Mouse (Mus musculus): Measurements from ENCODE around the gene Stag3. TPM values are rescaled to one million over a fixed set of nuclear protein-coding genes. Genes with fewer than 3 reads are reported as not detected.

Gene Stag3
- polyA plus RNA-seq, 1 experiment from 2014 or later: 4.4 TPM

DNA sequence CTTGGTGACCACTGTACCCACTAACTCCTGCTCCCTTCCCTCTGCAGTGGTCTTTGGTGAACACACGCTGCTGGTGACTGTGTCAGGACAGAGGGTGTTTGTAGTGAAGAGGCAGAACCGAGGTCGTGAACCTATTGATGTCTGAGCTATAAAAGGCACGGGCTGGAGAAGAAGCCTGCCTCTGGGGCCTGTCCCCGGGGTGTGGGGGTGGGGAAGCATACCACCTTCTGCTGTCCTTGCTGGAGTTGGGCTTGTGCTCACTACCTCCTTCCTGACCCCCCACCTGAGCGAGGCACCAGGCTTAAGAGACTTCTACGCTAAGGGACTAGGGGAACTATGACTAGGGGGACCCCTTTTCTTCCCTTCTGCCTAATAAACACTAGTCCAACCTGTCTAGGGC is 21.0 kb upstream of the Stag3 start:
- Histone ChIP-seq H3K36me3 (peaks cover 29% of the 10 kb centered on the region), H3K4me3 (no peak overlapping the region), H3K27me3 (no peaks in the 10 kb centered on the region), H3K4me2 (replicated peaks) (no peak overlapping the region), H3K27ac (replicated peaks) (no peak overlapping the region), H3K4me1 (peaks cover 30% of the 10 kb centered on the region), H3K9ac (replicated peaks) (no peak overlapping the region), H3K9me3 (no peaks in the 10 kb centered on the region)
- WGBS: 86% methylated on average over 7 of the region's 7 CpGs
- ATAC-seq (replicated peaks): no peak

DNA sequence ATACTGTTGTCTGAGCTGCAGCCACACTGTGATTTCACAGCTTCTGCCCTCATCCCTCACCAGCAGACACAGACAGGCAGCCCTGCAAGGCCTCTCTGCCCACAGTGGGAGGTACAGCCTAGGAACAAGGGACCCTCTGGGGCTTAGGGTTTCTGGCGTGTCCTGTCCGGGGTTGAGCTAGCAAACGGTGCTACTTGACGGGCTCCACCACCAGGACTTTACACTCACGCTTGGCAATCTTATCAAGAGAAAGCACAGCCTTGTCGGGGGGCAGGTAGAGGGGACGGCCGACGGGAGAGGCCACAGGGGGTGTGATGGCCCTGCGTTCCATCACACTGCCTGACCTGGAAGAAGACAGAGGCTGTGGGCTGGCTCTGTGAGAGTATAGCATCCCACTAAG is 20.0 kb upstream of the Stag3 start:
- Histone ChIP-seq H3K4me2 (replicated peaks) (no peak overlapping the region), H3K27ac (replicated peaks) (no peak overlapping the region), H3K9me3 (no peaks in the 10 kb centered on the region), H3K4me3 (no peak overlapping the region), H3K9ac (replicated peaks) (no peak overlapping the region), H3K36me3 (peaks cover 29% of the 10 kb centered on the region), H3K4me1 (peaks cover 36% of the 10 kb centered on the region), H3K27me3 (no peaks in the 10 kb centered on the region)
- WGBS: 85% methylated on average over 10 of the region's 10 CpGs
- ATAC-seq (replicated peaks): no peak

DNA sequence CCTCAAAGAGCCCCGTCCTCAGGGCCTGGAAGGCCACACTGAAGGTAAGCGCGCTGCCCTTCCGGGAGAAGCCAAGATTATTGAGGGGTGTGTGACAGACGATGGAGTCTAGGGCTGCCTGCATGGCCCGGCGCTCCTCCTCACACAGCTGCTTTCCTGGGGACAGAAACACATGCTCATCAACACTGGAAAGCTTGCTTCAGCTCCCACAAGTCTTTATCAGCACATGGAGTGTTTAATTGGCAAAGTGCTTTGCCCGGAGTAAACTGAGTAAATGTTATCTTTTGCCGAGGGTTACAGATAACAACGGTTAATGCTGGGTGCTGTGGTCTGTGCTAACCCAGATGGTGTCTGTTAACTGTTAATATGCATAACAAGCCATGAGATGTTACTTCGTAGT is 19.2 kb upstream of the Stag3 start:
- 95% methylated on average over 11 of the region's 11 CpGs for WGBS
- Histone ChIP-seq H3K36me3 (peaks cover 31% of the 10 kb centered on the region), H3K9me3 (no peaks in the 10 kb centered on the region), H3K4me3 (no peak overlapping the region), H3K27ac (replicated peaks) (no peak overlapping the region), H3K4me2 (replicated peaks) (no peak overlapping the region), H3K9ac (replicated peaks) (no peak overlapping the region), H3K27me3 (no peaks in the 10 kb centered on the region), H3K4me1 (peaks cover 38% of the 10 kb centered on the region)
- no peak for ATAC-seq (replicated peaks)

DNA sequence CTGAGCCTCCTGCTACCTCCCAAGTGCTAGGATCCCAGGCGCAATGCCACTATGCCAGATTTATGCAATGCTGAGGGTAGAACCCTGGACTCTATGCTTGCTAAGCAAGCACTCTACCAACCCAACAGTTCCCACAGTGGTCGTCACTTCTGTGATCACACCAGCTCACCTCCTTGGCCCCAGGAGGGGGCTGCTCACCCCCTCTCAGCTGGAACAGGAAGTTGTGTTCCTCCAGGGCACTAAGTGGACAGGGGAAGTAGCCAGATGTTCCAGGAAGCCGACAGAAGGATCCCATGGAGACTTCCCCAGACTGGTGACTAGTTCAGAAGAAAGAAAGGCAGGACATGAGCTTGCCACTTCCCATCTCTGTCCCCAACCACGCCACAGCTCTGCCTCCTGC is 18.0 kb upstream of the Stag3 start:
- Histone ChIP-seq H3K4me3 (0 out of 2 replicates have a peak overlapping the region, but pooled peaks have one; percentile 62), H3K9ac (replicated peaks) (0 out of 2 replicates have a peak overlapping the region, but pooled peaks have one; percentile 79), H3K4me1 (peaks cover 31% of the 10 kb centered on the region), H3K4me2 (replicated peaks) (no peak overlapping the region), H3K27me3 (no peaks in the 10 kb centered on the region), H3K36me3 (peaks cover 33% of the 10 kb centered on the region), H3K9me3 (no peaks in the 10 kb centered on the region), H3K27ac (replicated peaks) (no peak overlapping the region)
- WGBS: 85% methylated on average over 4 of the region's 4 CpGs
- no peak for ATAC-seq (replicated peaks)

- peaks cover 31% of the 10 kb centered on the region for H3K4me1 ChIP-seq
- H3K36me3 ChIP-seq: peaks cover 33% of the 10 kb centered on the region
- H3K9ac ChIP-seq (replicated peaks): peak overlapping the region; percentile 79
- peak overlapping the region; percentile 62 for H3K4me3 ChIP-seq
- no peaks in the 10 kb centered on the region for H3K9me3 ChIP-seq
- no peak overlapping the region for H3K27ac ChIP-seq (replicated peaks)
- ATAC-seq (replicated peaks): no peak
- WGBS: 69% methylated on average over 18 of the region's 18 CpGs
- H3K27me3 ChIP-seq: no peaks in the 10 kb centered on the region
- peak overlapping the region; percentile 92 for H3K4me2 ChIP-seq (replicated peaks)
Measured at GRCm38 (mm10) chr5:138262582-138263240, 17.3 kb upstream of the Stag3 start.

DNA sequence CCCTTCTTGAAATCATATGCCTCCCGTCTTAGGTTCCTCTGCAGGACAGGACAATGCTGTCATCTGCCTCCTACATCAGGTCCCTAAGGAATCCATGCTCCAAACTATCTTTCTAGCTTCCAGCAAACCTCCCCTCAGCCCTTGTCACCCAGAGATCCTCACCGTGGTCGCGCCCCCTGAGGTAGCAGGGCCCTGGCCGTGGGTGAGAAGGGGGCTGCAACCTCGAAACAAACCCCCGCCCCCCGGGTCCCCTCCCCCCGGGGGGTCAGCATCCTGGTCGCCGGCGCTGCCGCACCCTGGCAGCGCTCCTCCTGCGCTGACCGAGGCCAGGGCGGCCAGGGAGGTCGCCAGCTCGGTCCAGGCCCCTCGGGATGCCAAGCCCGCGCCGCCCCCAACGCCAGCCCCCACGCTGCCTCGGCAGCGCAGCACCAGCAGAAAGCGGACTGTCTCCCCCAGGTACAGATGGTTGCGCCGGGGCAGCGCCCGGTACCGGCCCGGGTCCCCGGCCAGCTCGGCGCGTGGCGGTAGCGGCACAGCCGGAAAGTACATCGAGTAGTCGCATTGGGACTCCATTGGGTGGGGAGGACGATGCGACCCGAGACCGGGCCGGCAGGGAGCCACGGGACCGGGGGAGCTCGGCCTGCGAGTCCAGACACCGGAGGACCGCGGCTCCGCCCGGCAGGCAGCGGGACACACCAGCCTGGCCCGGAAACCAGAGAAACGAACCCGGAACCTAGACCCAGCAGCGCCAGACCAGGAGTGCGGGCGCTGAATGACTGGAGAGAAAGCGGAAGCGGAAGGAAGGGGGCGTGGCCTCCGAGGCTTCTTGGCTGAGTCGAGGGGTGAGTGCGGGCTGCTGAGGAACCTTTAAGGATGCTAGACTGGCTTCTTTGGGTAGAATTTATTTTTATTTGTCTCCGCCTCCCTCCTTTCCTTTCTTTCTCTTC is 16.5 kb upstream of the Stag3 start, which contains the start of gene BC037034:
Gene BC037034, minus strand, starts transcription at position 774 of the 947 bp plus-strand sequence.
- Histone ChIP-seq H3K36me3 (peaks cover 33% of the 10 kb centered on the region), H3K4me3 (peak within 1 kb of the TSS; percentile 62), H3K4me1 (peaks cover 31% of the 10 kb centered on the region), H3K4me2 (replicated peaks) (peak within 1 kb of the TSS; percentile 92), H3K27ac (replicated peaks) (peak within 1 kb of the TSS; percentile 63), H3K9me3 (no peaks in the 10 kb centered on the region), H3K27me3 (no peaks in the 10 kb centered on the region), H3K9ac (replicated peaks) (peak within 1 kb of the TSS; percentile 79)
- ATAC-seq (replicated peaks): peak; percentile 92
- under 1% methylated on average over 71 of the region's 71 CpGs for WGBS

GRCm38 (mm10) chr5:138264207-138264578 is 15.8 kb upstream of the Stag3 start:
- peaks cover 31% of the 10 kb centered on the region for H3K4me1 ChIP-seq
- H3K9ac ChIP-seq (replicated peaks): peak overlapping the region; percentile 79
- ATAC-seq (replicated peaks): 0 out of 2 replicates have a peak, but pooled peaks have one; percentile 6
- H3K4me3 ChIP-seq: peak overlapping the region; percentile 62
- 13% methylated on average over 6 of the region's 6 CpGs for WGBS
- H3K27ac ChIP-seq (replicated peaks): peak overlapping the region; percentile 63
- no peaks in the 10 kb centered on the region for H3K9me3 ChIP-seq
- peak overlapping the region; percentile 92 for H3K4me2 ChIP-seq (replicated peaks)
- peaks cover 30% of the 10 kb centered on the region for H3K36me3 ChIP-seq
- H3K27me3 ChIP-seq: no peaks in the 10 kb centered on the region

DNA sequence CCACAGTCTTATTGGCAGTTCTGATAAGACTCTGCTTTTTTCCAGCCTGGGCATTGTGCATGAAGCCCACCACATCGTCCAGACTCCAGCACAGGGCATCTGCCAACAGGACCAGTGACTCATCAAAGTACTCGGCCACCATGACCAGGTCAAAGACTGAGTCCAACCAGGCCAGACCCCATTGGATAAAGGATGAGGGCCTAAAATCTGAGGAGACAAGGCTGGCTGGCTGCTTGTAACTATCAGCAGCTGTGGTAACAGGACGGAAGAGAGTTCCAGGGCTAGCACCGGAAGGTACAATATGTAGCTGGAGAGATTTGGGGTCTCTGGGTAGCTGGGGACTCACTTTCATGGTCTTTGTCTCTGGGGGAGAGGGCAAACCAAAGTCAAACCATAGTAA is 14.3 kb upstream of the Stag3 start:
- WGBS: 96% methylated on average over 4 of the region's 4 CpGs
- peaks cover 31% of the 10 kb centered on the region for H3K4me1 ChIP-seq

GRCm38 (mm10) chr5:138267114-138267513 is 12.9 kb upstream of the Stag3 start:
- Histone ChIP-seq H3K27ac (replicated peaks) (no peak overlapping the region), H3K9me3 (no peaks in the 10 kb centered on the region), H3K4me2 (replicated peaks) (no peak overlapping the region), H3K4me1 (peaks cover 25% of the 10 kb centered on the region), H3K27me3 (no peaks in the 10 kb centered on the region), H3K9ac (replicated peaks) (no peak overlapping the region), H3K4me3 (no peak overlapping the region), H3K36me3 (peaks cover 4% of the 10 kb centered on the region; the same call in 1 of the 2 replicates)
- no peak for ATAC-seq (replicated peaks)
- 87% methylated on average over 3 of the region's 3 CpGs for WGBS

More for the DNA sequence above, 14.3 kb upstream of the Stag3 start:
- Histone ChIP-seq H3K36me3 (peaks cover 16% of the 10 kb centered on the region), H3K4me3 (no peak overlapping the region), H3K4me2 (replicated peaks) (no peak overlapping the region), H3K9ac (replicated peaks) (no peak overlapping the region), H3K27ac (replicated peaks) (no peak overlapping the region), H3K27me3 (no peaks in the 10 kb centered on the region), H3K9me3 (no peaks in the 10 kb centered on the region)
- no peak for ATAC-seq (replicated peaks)

- no peak for ATAC-seq (replicated peaks)
- no peak overlapping the region for H3K4me3 ChIP-seq
- H3K27ac ChIP-seq (replicated peaks): no peak overlapping the region
- H3K9ac ChIP-seq (replicated peaks): no peak overlapping the region
- H3K4me2 ChIP-seq (replicated peaks): no peak overlapping the region
- 90% methylated on average over 4 of the region's 4 CpGs for WGBS
- no peaks in the 10 kb centered on the region for H3K27me3 ChIP-seq
- no peaks in the 10 kb centered on the region for H3K9me3 ChIP-seq
- H3K4me1 ChIP-seq: peaks cover 24% of the 10 kb centered on the region
- H3K36me3 ChIP-seq: peaks cover 4% of the 10 kb centered on the region; the same call in 1 of the 2 replicates
Measured at GRCm38 (mm10) chr5:138268980-138269379, 11.1 kb upstream of the Stag3 start.

DNA sequence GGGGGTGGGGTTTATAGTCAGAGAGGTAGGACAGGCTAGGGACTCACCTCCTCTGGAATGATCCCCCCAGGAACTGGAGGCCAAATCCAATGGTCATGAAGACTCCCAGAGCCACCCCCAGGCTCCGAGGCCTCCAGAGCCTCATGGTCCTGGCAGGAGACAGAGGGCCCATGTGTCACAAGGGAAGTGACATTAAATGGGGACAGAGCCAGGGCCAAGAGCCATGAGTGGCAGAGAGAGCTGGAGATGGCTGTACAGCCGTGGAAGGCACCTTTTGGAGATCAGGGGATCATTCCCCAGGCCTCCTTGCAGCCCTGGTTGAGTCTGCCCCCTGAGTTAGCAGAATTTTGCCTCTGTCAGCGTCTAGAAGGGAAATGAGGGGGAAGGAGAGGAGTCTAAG is 8.8 kb upstream of the Stag3 start:
- ATAC-seq (replicated peaks): no peak
- Histone ChIP-seq H3K9ac (replicated peaks) (no peak overlapping the region), H3K4me2 (replicated peaks) (no peak overlapping the region)

DNA sequence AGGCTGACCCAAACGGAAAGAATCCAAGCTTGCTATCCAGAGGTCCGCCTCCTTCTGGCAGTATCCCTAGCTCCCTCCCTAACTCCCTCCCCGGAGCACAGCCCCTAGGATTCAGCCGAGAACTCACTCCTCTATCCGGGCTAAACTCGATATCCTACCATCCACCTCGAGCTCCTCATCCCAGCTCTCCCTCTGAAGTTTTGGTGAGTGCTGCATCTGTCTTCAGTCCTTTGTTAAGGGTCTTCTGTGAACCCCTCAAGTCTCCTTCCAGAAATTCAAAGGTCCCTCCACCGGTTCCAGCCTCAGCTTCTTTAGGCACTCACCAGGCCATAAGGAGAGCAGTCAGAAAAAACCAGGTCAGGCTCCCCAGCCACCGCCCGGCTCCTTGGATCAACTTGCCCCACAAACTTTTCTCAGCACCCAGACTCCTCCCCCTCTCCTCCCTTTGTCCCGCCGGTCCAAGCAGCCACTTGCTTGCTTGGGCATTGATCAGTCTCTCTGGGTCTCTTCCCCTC is 7.6 kb upstream of the Stag3 start, which contains the start of gene Gal3st4:
Gene Gal3st4, minus strand, starts transcription at position 432 of the 515 bp plus-strand sequence.
- peak within 1 kb of the TSS; percentile 0; the same call in 1 of the 2 replicates for H3K9ac ChIP-seq (replicated peaks)

More for the DNA sequence above, 8.8 kb upstream of the Stag3 start:
- Histone ChIP-seq H3K9me3 (no peaks in the 10 kb centered on the region), H3K4me3 (no peak overlapping the region), H3K27ac (replicated peaks) (no peak overlapping the region), H3K4me1 (peaks cover 33% of the 10 kb centered on the region), H3K36me3 (no peaks in the 10 kb centered on the region; the same call in 1 of the 2 replicates), H3K27me3 (no peaks in the 10 kb centered on the region)
- WGBS: 53% methylated on average over 3 of the region's 3 CpGs

More for the DNA sequence above, 7.6 kb upstream of the Stag3 start, which contains the start of gene Gal3st4:
- no peak within 1 kb of the TSS for H3K27ac ChIP-seq (replicated peaks)
- peaks cover 46% of the 10 kb centered on the region for H3K4me1 ChIP-seq
- no peaks in the 10 kb centered on the region for H3K27me3 ChIP-seq
- under 1% methylated on average over 12 of the region's 12 CpGs for WGBS
- no peaks in the 10 kb centered on the region for H3K9me3 ChIP-seq
- H3K36me3 ChIP-seq: peaks cover 5% of the 10 kb centered on the region
- ATAC-seq (replicated peaks): 0 out of 2 replicates have a peak, but pooled peaks have one; percentile 24
- H3K4me2 ChIP-seq (replicated peaks): no peak within 1 kb of the TSS; the same call in 1 of the 2 replicates
- no peak within 1 kb of the TSS for H3K4me3 ChIP-seq
